Mouse (Mus musculus): ENCODE data around the gene Dscam.

Gene Dscam

DNA sequence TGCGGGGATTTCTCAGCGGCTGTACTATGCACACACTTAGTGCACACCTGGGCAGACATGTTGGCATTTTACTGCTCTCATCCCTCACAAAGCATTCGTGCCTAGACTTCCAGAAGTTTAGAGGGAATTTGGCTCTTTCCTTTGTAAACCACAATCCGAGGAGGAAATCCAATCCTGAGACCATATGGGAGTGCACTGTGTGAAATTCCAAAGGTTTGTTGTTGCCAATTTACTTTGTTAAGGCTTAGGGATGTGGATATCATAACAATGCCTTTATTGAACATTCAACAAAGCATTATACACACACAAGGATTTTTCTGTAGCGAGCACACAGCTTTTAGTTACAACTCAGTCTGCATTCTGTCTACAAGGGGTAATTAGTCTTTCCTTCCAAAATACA lies 511.3 kb downstream of the Dscam start:
- DNase-seq (ENCODE audit: low read depth, low spot score) = peak; percentile 16

DNA sequence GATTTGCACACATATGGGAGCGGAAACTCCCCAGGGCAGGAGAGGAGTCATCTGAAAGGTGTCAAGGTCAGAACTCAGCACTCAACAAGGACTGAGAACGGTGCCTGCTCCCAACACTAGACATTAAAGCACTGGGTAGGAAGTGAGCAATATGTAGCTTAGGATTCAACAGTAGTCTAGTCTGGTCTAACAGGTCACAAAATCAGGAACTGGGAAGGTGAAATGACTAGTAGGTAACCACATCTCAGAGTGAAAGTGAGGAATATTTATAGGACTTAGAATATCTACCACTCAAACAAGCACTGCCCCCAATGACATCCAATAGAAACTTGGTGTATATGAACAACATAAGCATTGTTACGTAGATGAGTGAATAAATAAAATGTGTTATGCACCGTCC lies 515.0 kb downstream of the Dscam start:
- no peak for DNase-seq (ENCODE audit: low read depth, low spot score)

DNA sequence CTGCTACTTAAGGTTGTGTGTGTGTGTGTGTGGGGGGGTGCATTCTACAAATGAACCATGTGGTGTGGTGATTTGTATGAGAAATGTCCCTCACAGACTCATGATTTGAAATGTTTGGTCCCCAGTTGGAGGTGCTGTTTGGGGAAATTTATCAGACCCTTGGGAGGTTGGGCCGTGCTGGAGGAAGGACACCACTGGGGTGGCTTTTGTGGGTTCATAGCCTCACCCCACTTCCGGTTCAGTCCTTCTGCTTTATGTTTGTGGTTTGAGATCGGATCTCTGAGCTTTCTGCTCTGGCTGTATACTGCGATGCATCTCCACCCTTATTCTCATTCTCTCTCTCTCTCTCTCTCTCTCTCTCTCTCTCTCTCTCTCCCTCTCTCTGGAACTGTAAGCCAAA lies 516.5 kb downstream of the Dscam start:
- no peak for DNase-seq (ENCODE audit: low read depth, low spot score)

DNA sequence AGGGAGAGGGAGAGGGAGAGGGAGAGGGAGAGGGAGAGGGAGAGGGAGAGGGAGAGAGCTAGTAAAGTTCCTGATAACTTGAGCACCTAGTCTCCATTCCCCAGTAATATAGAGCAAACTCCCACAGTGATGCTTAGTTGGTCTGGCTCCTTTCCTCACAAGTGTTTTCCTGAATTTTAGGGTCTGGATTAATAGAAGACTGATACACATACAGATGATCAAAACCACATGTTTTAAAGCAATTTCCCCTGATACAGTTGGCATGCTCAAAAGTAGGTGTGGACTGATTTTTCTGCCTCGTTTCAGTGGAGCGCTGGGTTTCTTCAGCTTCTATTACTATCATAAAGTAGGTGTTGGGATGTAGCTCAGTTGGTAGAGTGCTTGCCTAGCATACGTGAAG lies 519.1 kb downstream of the Dscam start:
- DNase-seq (ENCODE audit: low read depth, low spot score) = no peak

DNA sequence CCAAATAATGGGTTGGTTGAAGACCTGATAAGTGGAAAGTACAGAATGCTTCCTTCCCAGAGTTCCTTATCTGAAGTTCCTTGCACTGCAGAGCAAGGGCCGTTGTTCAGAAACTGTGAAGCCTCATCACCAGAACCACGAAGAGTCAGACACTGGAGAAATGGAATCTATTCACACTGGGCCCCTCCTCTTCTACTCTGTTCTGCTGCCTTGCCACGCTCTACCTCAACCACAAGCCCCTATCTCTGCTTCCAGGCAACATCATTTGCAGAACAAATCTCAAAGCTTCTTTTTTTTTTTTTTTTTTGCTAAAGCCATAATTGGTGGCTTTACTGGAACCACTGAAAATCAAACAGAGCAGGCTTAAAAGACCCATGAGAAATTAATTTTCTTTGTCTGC lies 530.5 kb downstream of the Dscam start:
- DNase-seq (ENCODE audit: low read depth, low spot score) = no peak

DNA sequence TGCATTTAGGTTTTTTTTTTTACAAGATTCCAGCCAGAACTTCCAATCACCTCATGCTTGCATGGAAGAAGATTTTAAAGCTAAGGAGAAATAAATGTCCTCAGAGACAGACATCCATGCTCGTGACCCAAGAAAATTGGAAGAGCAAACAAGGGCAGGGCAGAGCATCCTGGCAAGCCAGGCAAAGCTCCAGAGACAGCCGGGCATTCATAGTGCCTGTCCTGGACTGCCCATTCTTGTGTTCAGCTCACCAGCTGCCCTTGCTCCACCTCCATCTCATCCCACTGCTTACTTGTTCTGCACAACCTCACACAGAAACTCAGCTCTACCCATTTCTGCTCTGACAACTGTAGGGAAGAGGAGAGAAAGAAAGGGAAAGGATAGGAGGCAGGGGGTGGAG lies 534.6 kb downstream of the Dscam start:
- DNase-seq (ENCODE audit: low read depth, low spot score) = no peak

DNA sequence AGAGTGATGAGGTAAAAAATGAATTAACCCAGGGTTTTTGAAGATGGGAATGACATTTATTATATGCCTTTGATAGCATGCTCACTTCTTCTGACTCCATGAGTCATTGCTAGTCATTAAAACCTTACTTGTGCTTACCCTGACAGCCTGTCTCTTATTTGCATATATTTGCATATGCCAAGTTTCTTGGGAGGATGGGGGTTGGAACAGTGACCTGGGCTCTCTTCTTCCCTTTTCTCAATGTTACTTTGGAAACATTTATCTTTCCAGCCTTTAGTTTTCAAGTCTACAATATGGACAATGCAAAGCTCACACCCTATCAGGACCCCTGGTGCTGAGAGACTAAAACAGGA lies 535.8 kb downstream of the Dscam start:
- DNase-seq (ENCODE audit: low read depth, low spot score) = no peak

DNA sequence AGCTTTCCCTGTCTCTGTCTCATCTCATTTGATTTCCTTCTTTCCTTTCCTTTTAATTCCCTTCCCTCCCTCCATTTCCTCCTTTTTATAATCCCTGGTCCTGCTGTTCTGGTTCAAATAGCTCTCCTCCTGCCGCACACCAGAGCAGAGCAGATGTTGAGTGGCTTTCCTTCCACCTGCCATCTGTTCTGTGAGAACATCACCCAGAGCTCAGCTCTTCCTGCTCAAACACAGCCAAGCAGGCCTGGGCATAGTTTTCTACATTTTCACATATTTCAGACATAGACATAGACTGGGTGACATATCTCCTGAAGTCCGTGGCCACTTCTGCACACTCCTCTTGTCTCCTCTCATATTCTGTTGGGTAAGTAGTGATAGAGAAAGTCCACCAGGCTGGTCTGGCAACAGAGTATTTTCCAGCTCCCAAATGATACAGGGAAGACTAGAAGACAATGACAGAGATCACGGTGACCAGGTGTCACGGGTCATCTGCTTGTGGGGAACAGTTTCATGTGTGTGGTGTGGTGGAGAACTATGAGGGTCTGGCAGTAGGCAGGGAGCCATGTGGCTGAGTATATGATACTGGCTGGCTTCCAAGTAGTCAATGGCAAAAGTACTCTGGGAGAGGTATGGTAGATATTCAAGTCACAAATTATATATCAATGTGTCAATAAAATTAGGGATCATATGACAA lies 536.3 kb downstream of the Dscam start:
- DNase-seq (ENCODE audit: low read depth, low spot score) = no peak

DNA sequence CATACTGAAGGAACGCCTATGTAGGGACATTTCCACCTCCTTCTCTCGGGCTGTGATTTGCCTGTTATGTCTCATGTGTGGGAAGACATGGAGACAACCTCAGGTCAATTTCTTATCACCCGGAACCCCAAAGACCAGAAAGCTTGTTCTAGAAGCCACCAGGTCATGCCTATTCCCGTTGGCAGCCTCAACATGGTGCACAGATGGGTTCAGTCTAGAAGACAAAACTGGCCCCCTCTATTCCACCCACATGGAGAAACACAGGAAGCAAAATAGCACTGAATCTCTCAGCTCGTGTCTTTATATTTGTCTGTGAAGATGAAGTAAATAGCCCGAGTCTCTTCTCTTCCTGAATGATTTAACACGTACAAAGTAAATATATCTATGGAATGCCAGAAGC lies 540.3 kb downstream of the Dscam start:
- DNase-seq (ENCODE audit: low read depth, low spot score) = no peak

DNA sequence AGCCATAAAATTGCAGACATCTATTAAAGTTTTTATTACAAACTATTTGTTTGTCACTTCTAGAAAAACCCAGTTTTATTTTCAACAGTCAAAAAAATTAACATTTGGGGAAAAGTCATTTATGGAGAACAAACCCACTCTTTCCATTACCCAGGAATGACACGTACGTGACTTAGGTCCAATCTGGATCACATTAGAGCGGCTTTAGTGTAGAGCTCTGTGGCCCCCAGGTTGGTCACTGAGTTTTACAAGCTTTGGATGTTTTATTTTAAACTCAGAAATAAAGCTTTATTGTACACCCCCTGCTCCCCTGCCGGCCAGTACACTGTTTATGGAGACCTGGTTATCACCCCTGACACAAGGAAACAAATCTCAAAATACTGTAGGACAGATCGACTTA lies 540.9 kb downstream of the Dscam start:
- no peak for DNase-seq (ENCODE audit: low read depth, low spot score)

DNA sequence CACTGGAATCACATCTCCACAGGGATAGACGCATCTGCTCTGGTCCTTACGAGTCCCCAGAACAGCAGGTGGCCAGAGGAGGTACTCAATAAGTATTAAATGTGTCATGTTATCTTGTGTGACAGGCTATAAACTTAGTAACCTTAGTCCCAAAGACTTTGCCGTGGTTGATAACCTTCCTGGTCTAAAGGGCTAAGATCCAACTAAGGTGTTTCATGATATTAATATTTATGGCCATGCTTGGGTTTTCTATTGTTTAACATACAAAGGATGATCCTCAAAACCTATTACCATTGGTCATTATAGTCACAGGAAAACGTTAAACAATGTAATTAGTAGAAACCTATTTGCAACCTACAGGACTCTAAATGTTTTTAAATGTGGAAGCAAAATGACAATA lies 545.1 kb downstream of the Dscam start:
- no peak for DNase-seq (ENCODE audit: low read depth, low spot score)

DNA sequence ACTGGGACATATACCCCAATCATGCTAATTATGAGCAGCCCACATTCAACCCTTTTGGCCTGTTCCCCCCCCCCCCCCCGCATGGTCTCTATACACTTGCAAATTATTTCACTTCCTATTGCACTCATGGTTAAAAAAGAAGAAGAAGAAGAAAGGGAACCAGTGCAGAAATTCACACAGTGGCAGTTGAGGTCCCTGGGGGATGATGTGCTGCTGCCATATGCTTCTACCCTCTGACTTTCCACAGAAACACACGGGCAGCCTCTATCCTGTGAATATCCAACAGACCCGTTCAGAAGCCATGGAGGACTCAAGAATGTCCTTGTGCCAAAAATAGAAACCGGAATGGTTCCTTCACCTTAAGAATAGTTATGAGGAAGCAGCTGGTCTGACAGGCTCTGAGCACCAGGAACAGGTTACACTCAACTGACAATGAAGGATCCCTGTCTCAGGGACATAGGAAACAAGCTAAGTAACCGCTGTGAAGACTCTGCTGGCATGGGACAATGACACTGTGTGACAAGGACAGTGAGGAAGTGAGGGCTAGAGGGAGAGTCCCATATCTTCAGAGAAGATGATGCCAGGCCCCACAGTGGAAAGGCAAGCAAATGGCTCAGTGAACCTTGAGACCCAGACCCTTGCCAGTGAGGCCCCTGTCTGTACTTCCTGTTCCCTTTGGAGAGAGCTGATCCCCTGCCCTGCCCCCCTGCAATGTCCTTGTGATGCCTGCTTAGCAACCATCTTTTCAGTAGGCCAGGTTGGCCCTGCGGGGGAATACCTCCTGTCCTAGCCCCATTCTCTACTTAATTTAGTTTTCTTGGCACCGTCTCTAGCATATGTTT lies 545.8 kb downstream of the Dscam start:
- no peak for DNase-seq (ENCODE audit: low read depth, low spot score)

DNA sequence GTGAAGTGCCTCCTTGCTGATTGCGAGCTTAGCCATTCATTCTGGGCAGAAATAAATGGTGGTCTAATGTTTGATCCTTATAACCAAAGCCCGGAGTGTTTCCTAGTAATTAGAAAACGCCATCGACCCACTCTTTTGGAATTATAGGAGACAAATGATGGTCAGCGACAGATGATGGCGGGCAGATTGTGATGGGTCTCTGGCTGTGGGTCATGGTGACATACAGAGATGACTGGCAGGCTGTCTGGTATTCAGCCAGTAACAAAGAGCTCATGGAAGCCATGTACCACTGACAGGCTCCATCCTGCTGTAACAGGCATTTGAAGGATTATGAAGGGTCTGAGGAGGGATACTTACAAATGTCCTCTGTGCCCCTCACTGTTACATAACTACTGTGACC lies 549.7 kb downstream of the Dscam start:
- DNase-seq (ENCODE audit: low read depth, low spot score) = no peak

DNA sequence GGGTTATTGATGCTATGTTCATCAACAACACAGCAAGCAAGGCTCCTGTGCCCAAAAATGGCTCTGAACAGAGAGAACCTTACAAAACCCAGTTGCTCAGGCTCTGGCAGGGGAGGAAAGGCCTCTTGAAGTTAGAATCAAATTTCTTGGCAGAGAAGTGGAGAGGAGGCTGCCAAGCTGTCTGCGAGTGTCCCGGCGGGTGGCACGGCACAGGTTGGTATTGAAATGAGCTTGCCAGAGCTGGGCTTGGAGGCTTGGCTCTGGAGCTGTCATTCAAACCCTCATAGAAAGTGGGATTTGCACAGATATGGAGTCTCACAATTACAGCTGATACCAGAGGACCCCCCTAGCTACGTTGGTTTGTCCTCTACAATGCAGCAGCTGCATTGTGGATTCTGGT lies 550.1 kb downstream of the Dscam start:
- DNase-seq (ENCODE audit: low read depth, low spot score) = peak; percentile 36

DNA sequence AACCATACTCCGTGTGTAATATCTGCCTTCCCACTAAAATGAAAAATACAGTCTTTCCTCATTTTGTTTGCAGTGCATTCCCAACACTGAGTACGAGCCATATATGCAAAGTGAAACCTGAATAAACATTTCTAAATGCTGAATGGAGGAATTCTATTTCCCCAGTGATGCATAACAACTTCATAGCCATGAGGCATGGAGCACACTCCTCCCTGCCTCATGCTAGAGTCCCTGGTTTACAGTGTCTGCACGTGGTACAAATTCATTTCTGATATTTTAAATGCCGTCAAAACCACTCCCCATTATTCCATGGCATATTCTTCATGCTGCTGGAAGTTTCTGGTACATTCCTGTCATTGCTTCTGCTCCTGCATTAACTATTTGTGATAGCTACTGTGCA lies 552.8 kb downstream of the Dscam start:
- no peak for DNase-seq (ENCODE audit: low read depth, low spot score)

DNA sequence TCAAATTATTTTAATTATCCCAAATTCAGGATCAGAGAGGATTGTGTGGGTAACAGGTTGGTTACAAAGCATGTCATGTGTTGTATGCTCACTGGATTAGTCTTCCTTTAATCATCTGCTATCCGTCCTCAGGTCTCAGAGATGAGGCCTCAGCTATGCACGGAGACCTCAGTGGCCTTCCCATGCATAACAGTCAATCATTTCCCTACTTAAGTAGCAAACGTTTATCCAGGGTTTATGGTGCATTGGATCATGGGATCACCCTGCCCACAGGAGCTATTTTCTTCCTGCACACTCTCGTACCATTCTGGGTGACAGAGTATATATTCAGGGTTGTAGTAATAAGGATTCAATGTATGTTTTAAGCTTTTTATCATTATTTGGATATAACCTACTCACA lies 557.3 kb downstream of the Dscam start:
- DNase-seq (ENCODE audit: low read depth, low spot score) = no peak

DNA sequence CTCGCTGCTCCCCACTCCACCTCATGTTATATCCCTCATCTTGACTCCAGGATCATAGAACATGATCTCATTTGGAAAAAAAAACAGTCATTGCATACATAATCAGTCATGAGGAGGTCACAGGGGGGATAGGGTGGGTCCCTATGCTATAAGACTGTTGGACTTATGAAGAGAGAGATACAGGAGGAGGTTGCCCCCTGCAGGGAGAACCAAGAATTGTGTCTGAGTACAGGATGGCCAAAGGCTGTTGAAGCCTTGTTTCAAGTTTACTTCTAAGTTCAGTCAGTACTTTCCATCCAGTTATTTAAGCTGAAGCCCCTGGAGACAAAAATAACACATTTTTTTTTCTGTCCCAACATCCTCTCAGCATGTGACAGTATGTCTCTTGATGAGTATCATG lies 559.7 kb downstream of the Dscam start:
- no peak for DNase-seq (ENCODE audit: low read depth, low spot score)

DNA sequence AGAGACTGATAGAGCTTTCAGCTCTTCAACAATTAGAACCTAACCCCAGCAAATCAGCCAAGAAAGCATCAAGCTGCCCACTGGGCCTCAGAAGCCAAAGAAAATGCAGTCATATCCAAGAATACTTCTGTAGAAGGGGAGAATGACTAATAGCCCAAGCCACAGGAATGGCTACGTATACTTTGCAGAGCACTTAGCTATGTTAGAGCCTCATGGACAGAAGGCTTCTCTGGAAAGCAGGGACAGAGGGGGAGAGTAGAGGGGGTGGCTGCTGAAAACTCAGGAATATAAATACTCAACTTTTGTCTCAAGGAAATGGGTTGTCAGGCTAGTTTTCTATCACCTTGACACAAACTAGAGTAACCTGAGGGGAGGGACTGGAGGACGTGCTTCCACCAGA lies 568.3 kb downstream of the Dscam start:
- DNase-seq (ENCODE audit: low read depth, low spot score) = no peak

DNA sequence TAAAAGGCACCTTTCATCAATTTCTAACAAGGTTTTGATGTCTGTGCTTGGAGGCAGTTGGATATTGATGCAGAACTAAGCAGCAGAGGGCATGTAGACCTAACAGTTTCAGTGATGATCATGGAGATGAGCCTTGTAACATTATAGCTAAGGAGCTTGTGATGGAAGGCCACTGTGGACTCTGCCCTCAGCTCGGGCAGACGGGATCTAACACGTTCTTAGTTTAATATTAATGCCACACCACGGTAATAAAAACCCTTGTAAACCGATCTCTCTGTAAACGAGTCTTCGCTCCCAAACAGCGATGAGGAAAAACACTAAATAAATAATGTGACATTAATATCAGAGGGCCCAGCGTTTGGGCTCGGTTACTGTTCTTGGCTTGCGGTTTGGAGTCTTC lies 569.8 kb downstream of the Dscam start:
- DNase-seq (ENCODE audit: low read depth, low spot score) = no peak

DNA sequence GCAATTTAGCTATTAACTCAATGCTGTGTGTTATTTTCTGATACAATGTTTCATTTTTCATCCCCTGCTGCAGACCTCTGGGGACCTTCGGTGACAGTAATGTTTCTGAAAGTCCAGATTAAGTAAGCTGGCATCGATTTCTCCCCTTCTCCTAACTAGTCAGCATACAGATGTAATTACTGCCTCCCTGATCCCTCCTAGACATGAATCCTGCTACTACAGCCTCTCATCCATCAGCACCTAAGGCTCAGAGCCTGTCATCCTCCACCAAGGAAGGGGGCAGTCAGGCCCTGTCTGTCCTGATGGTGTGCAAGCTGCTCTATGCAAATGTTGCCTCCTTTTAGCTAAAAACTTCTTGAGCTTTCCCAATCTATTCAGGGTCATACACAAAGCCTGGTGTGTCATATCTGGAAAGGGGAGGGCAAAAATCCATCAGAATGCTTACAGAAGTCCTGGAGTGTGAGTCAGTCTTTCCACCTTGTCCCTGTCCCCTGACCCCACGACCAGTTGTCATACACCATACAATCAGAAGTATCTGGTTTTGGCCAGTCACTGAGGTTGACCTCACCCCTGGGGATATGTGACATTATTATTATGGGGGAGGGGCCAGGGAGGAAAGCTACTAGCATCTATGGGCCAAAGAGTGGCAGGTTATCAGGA lies 571.0 kb downstream of the Dscam start:
- no peak for DNase-seq (ENCODE audit: low read depth, low spot score)

DNA sequence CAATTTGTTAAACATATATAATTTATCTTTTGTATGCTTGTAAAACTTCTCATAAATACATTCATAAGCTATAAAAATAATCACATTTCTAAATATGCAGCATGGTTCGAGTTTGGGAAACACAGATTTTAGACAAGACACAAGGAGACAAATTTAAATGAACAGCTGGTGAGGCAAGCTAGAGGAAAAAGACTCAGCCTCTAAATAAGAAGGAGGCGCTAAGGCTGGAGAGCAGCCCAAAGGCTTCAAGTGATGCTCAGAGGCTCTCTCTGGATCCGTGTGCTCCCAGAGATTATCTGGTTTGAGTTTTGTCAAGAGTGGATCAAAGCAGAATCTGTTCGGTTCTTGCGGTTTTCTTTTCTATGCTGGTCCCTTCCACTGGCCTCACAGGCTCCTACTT lies 594.7 kb downstream of the Dscam start:
- no peak for DNase-seq (ENCODE audit: low read depth, low spot score)

DNA sequence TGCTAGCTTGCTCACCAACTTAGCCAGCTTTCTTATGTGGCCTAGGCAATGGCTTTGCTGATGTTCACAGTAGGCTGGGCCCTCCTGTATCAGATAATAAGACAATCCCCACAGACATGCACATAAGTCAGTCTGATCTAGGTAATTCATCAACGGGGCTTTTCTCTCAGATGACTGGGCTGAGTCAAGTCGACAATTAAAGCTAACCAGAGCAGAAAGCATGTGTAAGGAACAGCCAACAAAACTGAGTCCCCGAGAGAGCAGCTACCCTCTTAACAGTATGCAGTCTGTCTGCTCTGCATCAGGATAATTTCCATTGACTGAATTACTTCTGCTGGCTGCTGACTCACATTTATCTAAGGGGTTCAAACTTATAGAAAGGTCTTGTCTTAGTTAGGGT lies 603.1 kb downstream of the Dscam start:
- DNase-seq (ENCODE audit: low read depth, low spot score) = no peak

Measured in brain, embryonic 18.5 days (tissue).